Mouse (Mus musculus): Measurements from ENCODE around the gene Rasgef1b.

The Rasgef1b gene

GRCm38 (mm10) chr5:99602244-99603023 lies 126.4 kb downstream of the Rasgef1b start:
- no peak for DNase-seq (ENCODE audit: low read depth)

DNA sequence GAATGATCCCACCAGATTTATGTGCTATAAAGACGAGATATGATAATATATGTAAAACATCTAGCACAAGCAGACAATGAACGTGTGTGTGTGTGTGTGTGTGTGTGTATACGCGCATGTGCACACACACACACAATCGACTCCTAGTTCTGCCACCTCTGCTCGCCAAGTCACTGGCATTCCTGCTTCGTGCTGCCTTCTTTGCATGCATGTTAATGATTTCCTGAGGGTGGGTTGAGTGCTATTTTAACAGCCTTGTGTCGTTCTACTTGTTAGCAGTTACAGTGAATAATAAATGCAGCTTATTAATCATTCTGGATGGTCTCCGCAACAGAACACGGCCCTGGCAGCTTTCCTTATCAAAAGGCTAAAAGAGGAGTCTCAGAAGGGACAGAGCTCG lies 129.5 kb downstream of the Rasgef1b start:
- DNase-seq (ENCODE audit: low read depth) = no peak

- no peak for DNase-seq (ENCODE audit: low read depth)
Measured at GRCm38 (mm10) chr5:99598470-99599110, 130.3 kb downstream of the Rasgef1b start.

DNA sequence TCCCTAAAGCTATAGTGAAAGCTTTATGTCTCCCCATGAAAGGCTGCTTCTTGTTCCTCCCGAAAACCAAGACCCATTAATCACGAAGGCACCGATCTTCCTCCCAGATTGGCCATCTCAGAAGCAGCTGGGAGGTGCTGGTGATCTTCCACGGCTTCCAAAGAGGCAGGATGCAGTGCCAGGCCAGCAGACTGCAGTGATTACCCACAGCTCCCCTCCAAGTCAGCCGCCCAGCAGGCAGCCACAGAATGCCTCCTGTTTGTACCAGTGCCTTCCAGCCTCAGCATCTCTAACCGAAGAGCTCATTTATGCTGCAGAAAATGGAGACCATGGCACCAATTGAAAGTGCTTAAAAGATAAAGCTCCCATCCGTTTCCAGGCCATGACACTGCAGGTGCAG lies 131.2 kb downstream of the Rasgef1b start:
- DNase-seq (ENCODE audit: low read depth) = no peak

DNA sequence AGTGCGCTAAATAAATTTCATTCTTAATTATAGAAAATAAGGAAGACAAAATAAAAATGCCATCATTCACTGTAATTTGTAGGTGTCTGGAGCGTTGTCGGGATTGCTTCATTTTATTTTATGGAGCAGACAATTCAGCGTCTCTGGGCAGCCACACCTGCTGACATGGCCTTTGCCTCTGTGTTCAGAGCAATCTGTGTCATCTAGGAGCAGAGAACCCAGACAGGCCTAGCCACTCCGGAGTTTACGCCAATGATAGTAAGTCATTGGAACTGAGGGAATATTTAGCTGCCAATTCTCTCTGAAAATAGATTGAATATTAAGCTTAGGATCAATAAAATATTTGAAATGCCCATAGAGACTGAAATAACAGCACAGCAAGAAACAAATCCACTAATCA lies 137.5 kb downstream of the Rasgef1b start:
- DNase-seq (ENCODE audit: low read depth) = no peak

- DNase-seq (ENCODE audit: low read depth) = no peak
Measured at GRCm38 (mm10) chr5:99590539-99590938, 138.3 kb downstream of the Rasgef1b start.

- DNase-seq (ENCODE audit: low read depth) = no peak
Measured at GRCm38 (mm10) chr5:99587994-99588393, 140.9 kb downstream of the Rasgef1b start.

- DNase-seq (ENCODE audit: low read depth) = no peak
Measured at GRCm38 (mm10) chr5:99587589-99587988, 141.3 kb downstream of the Rasgef1b start.

DNA sequence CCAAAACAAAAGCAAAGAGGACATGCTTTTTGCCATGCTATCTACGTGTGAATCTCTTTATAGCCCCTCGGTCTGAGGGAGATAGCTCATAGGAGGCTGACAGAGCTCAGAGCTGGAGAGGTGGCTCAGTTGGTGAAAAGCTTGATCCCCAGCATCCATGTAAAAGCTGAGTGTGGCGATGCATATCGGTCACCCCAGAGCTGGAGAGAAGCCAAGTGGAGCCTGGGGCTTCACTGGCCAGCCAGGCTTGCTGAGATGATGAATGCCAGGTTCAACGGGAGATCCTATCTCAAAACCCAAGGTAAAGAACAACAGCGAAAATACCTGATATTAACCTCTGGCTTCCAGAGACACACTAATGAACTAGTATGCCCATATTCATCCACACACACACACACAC lies 142.6 kb downstream of the Rasgef1b start:
- DNase-seq (ENCODE audit: low read depth) = no peak

- DNase-seq (ENCODE audit: low read depth) = no peak
Measured at GRCm38 (mm10) chr5:99585166-99585898, 143.5 kb downstream of the Rasgef1b start.

DNA sequence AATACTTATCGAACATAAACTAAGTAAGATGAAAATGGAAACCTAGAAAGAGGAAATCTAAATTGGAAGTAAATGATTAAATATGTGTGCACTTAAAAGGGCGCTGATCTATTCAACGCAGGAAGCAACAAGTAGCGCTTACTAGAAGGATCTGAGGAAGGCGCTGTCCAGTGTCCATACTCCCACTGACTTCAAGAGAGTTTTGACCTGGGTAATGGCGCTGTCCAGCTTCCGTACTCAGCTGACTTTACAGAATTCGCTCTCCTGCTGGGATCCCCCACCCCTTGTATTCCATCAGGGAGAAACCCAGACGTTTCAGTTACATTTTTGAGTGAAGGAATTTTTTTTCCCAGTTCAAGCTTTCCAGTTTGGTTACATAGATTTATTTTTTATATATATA lies 144.6 kb downstream of the Rasgef1b start:
- no peak for DNase-seq (ENCODE audit: low read depth)

DNA sequence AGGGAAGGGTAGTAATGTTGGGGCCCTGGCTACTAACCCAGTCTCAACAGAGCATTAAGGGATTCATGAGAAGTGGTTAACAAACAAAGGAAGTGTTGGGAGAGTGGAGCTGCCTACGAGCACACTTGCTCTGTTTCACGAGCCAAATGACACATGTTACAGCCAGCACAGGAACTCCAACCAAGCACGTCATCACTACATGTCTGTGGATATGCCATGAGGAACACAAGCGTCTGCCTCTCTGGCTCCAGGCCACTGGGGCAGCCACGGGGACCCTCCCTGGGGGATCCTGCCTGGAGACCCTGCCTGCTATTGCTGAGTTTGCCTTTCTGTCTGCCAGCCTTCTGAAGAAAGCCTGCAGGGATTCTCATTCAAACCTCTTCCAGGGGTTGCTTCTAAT lies 146.8 kb downstream of the Rasgef1b start:
- DNase-seq (ENCODE audit: low read depth) = no peak

GRCm38 (mm10) chr5:99578692-99579091 lies 150.2 kb downstream of the Rasgef1b start:
- DNase-seq (ENCODE audit: low read depth) = peak; percentile 28

GRCm38 (mm10) chr5:99575897-99576296 lies 153.0 kb downstream of the Rasgef1b start:
- DNase-seq (ENCODE audit: low read depth) = no peak

DNA sequence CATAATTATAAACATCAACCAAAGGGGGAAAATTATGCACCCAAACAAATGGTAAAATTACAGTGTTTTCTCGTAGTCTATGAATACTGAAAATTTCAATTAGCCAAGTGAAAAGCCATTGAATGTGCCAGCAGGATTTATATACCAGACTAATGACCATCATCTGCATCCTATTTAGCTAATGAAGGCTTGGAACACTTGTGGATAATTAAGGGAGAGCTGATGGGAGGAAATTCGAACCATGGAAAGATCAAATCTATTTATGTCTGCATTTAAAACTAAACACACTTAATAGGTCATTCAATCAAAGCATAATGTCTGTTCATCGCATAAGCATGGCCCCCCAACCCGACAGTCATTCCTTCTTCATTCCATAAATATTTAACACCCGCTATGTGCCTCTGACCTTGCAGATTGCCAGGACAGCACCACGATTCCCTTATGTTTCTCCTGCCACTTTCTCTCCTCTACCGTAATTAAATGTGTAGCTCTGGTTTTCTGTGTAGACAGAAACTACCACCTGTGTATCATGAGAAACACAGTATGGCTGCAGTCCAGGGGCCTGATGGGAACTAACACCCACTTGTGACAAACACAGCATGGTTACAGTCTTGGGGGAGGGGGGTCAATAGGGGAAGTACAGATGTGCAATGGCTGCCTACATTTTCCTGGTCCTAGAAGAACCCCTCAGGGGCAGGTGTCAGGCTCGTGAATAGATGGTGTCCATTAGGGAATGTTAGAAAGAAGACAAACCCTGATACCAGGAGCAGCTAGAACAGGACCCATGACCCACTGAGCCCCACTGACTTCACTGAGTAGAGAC lies 164.2 kb downstream of the Rasgef1b start:
- DNase-seq (ENCODE audit: low read depth) = no peak

GRCm38 (mm10) chr5:99562096-99562495 lies 166.8 kb downstream of the Rasgef1b start:
- no peak for DNase-seq (ENCODE audit: low read depth)

GRCm38 (mm10) chr5:99559814-99560213 lies 169.1 kb downstream of the Rasgef1b start:
- no peak for DNase-seq (ENCODE audit: low read depth)

GRCm38 (mm10) chr5:99558231-99558630 lies 170.6 kb downstream of the Rasgef1b start:
- DNase-seq (ENCODE audit: low read depth) = no peak

GRCm38 (mm10) chr5:99552645-99553044 lies 176.2 kb downstream of the Rasgef1b start:
- DNase-seq (ENCODE audit: low read depth) = no peak

DNA sequence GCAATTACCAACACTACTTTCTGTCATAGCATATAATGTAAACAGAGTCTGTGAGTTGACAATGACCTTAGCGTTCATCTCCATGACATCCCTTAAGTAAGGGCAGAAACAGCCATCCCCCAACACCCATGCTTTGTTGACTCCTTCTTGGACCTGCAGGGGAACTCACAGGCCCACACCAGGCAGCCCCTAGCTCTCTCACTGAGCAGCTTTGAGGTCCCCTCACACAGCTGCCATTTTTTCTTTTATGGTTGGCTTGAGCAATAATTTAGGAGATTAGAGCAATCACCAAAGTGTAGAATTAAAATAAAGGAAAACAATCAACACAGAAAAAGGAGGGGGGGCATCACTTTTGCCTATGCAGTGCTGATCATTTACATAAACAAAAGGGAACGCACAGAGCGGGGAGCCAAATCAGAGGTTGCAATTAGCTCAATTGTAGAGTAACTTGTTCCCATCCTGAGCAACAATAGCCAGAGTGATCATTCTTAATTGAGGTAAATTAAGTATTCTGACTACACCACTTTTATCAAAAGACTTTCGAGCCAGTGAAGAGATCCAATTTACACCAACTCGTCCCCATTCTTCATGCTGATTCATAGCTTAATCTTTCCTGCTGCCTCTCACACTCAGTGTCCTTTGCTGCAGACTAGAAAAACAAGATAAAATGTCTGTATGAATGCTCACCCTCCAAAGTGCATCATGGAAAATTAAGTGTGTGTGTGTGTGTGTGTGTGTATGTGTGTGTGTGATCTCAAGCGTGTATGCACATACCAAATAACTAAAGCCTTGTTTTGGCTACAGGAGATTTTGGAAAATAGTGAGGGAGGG lies 184.0 kb downstream of the Rasgef1b start:
- DNase-seq (ENCODE audit: low read depth) = no peak
